14 mouse cellular contexts compared by ENCODE assay signal in the genomic region with DNA sequence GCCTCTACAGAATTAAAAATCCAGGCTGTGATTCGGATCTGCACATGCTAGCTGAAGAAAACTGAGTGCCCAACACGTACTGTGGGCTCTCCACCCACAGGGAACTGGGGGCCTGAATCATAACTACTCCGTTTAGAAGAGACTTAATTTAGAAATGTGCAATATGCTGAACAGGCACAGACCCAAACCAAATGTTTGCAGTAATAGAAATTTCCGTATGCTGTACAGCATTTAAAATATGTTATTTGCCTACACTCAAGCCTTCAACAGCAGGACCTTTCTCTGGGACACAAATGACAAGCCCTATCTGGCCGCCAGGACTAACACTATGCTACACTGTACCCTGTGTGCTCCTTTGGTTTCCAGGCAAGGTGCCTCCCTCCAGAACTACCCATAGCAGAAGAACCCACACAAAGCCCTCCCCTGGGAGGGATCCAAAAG.
A peak's percentile ranks its signal among the peaks of the same experiment; 100 is the strongest.
DNase-seq lines count a peak whose midpoint lies in the region; ATAC-seq and TF ChIP-seq lines count a peak whose summit lies in the region.
"Had no signal": no experiment of that assay in that cellular context is flagged by ENCODE, and none has a peak within 500 bp of the region (broad histone marks: within the 10 kb centered on the region; RNA-seq: fewer than 3 reads in every experiment).

No protein-coding gene starts in this region.

- intact Hi-C loops in left cerebral cortex, adult 2 months (cut with DNase I) = loop anchor here (1.0 to 2.0 kb wide), 2 partner anchors 164 to 171 kb away; no protein-coding TSS in a partner anchor

- H3K4me3 ChIP-seq in forebrain, embryonic 13.5 days = no peak overlapping the region
- H3K4me3 ChIP-seq in forebrain, embryonic 11.5 days (ENCODE audit: low read depth, low read length) = no peak overlapping the region
- no peak overlapping the region for H3K4me3 ChIP-seq in left cerebral cortex, adult 2 months
- no peak overlapping the region for H3K4me3 ChIP-seq in hindbrain, embryonic 16.5 days (ENCODE audit: low read length)
- H3K4me3 ChIP-seq: hindbrain, embryonic 12.5 days; liver, embryonic 13.5 days had no signal

- H3K9ac ChIP-seq in forebrain, embryonic 13.5 days = no peak overlapping the region
- H3K9ac ChIP-seq in forebrain, embryonic 11.5 days (ENCODE audit: low read length) = no peak overlapping the region
- H3K9ac ChIP-seq in hindbrain, embryonic 16.5 days (ENCODE audit: low read depth, low read length) = no peak overlapping the region
- H3K9ac ChIP-seq: hindbrain, embryonic 12.5 days; liver, embryonic 13.5 days had no signal

- 84% methylated on average over 5 of the region's 5 CpGs for WGBS in forebrain, embryonic 13.5 days
- WGBS in forebrain, embryonic 11.5 days = 89% methylated on average over 5 of the region's 5 CpGs
- whole genome bisulfite sequencing in hindbrain, embryonic 16.5 days = 81% methylated on average over 5 of the region's 5 CpGs

- no peak for DNase-seq in forebrain, embryonic 11.5 days (ENCODE audit: low spot score)
- peak; percentile 20 to 65 for DNase-seq in frontal cortex, postnatal 36 days (ENCODE audit: low spot score in 2 of 2)
- DNase-seq in left cerebral cortex, adult 2 months (ENCODE audit: extremely low spot score in 1 of 2, low spot score in 2 of 2) = peak; percentile 9 to 32
- DNase-seq in right cerebral cortex, postnatal 25 days = peak; percentile 54
- DNase-seq in spleen, postnatal 14 days (ENCODE audit: low spot score in 2 of 2) = no peak
- DNase-seq in gastrocnemius, adult 8-10 months (ENCODE audit: low spot score in 2 of 2) = no peak
- DNase-seq: cerebellum, postnatal 25 days; gastrocnemius, postnatal 25 days; kidney, adult 8-10 months; liver, embryonic 13.5 days; thymus, adult 18-20 months had no signal

- no peaks in the 10 kb centered on the region for H3K9me3 ChIP-seq in forebrain, embryonic 13.5 days (replicated peaks)
- no peaks in the 10 kb centered on the region for H3K9me3 ChIP-seq in forebrain, embryonic 11.5 days (ENCODE audit: control insufficient read depth, low read length)
- H3K9me3 ChIP-seq in hindbrain, embryonic 16.5 days (ENCODE audit: control insufficient read depth, low read length) = no peaks in the 10 kb centered on the region
- H3K9me3 ChIP-seq: hindbrain, embryonic 12.5 days; liver, embryonic 13.5 days had no signal

- H3K4me2 ChIP-seq in forebrain, embryonic 13.5 days = no peak overlapping the region
- H3K4me2 ChIP-seq in forebrain, embryonic 11.5 days (ENCODE audit: low read depth, low read length, severe bottlenecking) = no peak overlapping the region
- no peak overlapping the region for H3K4me2 ChIP-seq in hindbrain, embryonic 16.5 days (ENCODE audit: low read length)
- H3K4me2 ChIP-seq: hindbrain, embryonic 12.5 days; liver, embryonic 13.5 days had no signal

- no peaks in the 10 kb centered on the region for H3K4me1 ChIP-seq in forebrain, embryonic 13.5 days
- H3K4me1 ChIP-seq in forebrain, embryonic 11.5 days (replicated peaks; ENCODE audit: control insufficient read depth, insufficient read depth, low read length) = no peaks in the 10 kb centered on the region
- H3K4me1 ChIP-seq in hindbrain, embryonic 16.5 days (ENCODE audit: control insufficient read depth, insufficient read depth, low read depth, low read length) = no peaks in the 10 kb centered on the region
- H3K4me1 ChIP-seq: hindbrain, embryonic 12.5 days; liver, embryonic 13.5 days had no signal

- no peak overlapping the region for H3K27ac ChIP-seq in forebrain, embryonic 13.5 days
- H3K27ac ChIP-seq in forebrain, embryonic 11.5 days (ENCODE audit: low read depth, low read length) = no peak overlapping the region
- 0 out of 2 replicates have a peak overlapping the region, but pooled peaks have one; percentile 17 for H3K27ac ChIP-seq in left cerebral cortex, adult 2 months
- no peak overlapping the region for H3K27ac ChIP-seq in hindbrain, embryonic 16.5 days (ENCODE audit: low read depth, low read length)
- H3K27ac ChIP-seq: hindbrain, embryonic 12.5 days; liver, embryonic 13.5 days had no signal

- peak; percentile 33; the same call in 1 of the 2 replicates for ATAC-seq in forebrain, embryonic 13.5 days
- no peak for ATAC-seq in forebrain, embryonic 11.5 days (replicated peaks; ENCODE audit: low FRiP score)
- no peak for ATAC-seq in hindbrain, embryonic 16.5 days

- H3K36me3 ChIP-seq in forebrain, embryonic 13.5 days (ENCODE audit: poor library complexity, severe bottlenecking) = no peaks in the 10 kb centered on the region
- H3K36me3 ChIP-seq in forebrain, embryonic 11.5 days (ENCODE audit: control insufficient read depth, insufficient read depth, low read length) = no peaks in the 10 kb centered on the region
- H3K36me3 ChIP-seq in hindbrain, embryonic 16.5 days (ENCODE audit: control insufficient read depth, insufficient read depth, low read length) = no peaks in the 10 kb centered on the region
- H3K36me3 ChIP-seq: hindbrain, embryonic 12.5 days; liver, embryonic 13.5 days had no signal

- no peak; the same call in 1 of the 2 replicates for TF ChIP-seq CTCF in left cerebral cortex, adult 2 months (IDR thresholded peaks at IDR 0.05)

- no peaks in the 10 kb centered on the region for H3K27me3 ChIP-seq in forebrain, embryonic 13.5 days
- H3K27me3 ChIP-seq in forebrain, embryonic 11.5 days (ENCODE audit: control insufficient read depth, insufficient read depth, low read length) = no peaks in the 10 kb centered on the region
- no peaks in the 10 kb centered on the region for H3K27me3 ChIP-seq in hindbrain, embryonic 16.5 days (replicated peaks; ENCODE audit: control insufficient read depth, insufficient read depth, low read length)
- H3K27me3 ChIP-seq: hindbrain, embryonic 12.5 days; liver, embryonic 13.5 days had no signal

Comparison
In these comparisons a context has a peak if more than half of its experiments do, and no peak if none do; other contexts are left out.
1. DNase-seq: peak in frontal cortex, postnatal 36 days (2 of 2), left cerebral cortex, adult 2 months (2 of 2) and right cerebral cortex, postnatal 25 days (single experiment); none in forebrain, embryonic 11.5 days (single experiment), spleen, postnatal 14 days (0 of 2) and gastrocnemius, adult 8-10 months (0 of 2).